Mouse (Mus musculus) c-Kit-positive CD71-positive TER-119-negative erythroid progenitor cells, embryonic 14.5 days (primary cell): ENCODE measurements around the gene Pef1.

Experiments
- DNase-seq: peaks from one replicate; pipeline ENCODE4 v3.0.0-alpha.2; 2013; ENCODE audit warnings: low read depth

Gene Pef1

GRCm38 (mm10) chr4:130139214-130139492, 36.8 kb downstream of the Pef1 start, which contains the start of gene Hcrtr1:
TSS of gene Hcrtr1 (minus strand) at chr4:130139359.
- no peak for DNase-seq

- no peak for DNase-seq
These were observed 38.6 kb downstream of the Pef1 start for GRCm38 (mm10) chr4:130140992-130141402.

- DNase-seq, result no peak
These were observed 39.4 kb downstream of the Pef1 start for GRCm38 (mm10) chr4:130141786-130142185.

GRCm38 (mm10) chr4:130148405-130148804, 46.0 kb downstream of the Pef1 start:
- no peak for DNase-seq

GRCm38 (mm10) chr4:130154250-130154649, 51.9 kb downstream of the Pef1 start:
- no peak for DNase-seq

- DNase-seq, result no peak
These were observed 54.5 kb downstream of the Pef1 start for GRCm38 (mm10) chr4:130156812-130157371.

- DNase-seq, result no peak
These were observed 59.0 kb downstream of the Pef1 start for GRCm38 (mm10) chr4:130161349-130161748.

GRCm38 (mm10) chr4:130163391-130163861, 61.1 kb downstream of the Pef1 start:
- no peak for DNase-seq

GRCm38 (mm10) chr4:130164121-130164520, 61.8 kb downstream of the Pef1 start:
- DNase-seq, result no peak

- no peak for DNase-seq
These were observed 63.7 kb downstream of the Pef1 start for GRCm38 (mm10) chr4:130166061-130166460.

- no peak for DNase-seq
These were observed 64.2 kb downstream of the Pef1 start for GRCm38 (mm10) chr4:130166592-130166991.

GRCm38 (mm10) chr4:130167321-130167720, 65.0 kb downstream of the Pef1 start:
- DNase-seq, result no peak

GRCm38 (mm10) chr4:130167814-130168213, 65.5 kb downstream of the Pef1 start:
- no peak for DNase-seq

GRCm38 (mm10) chr4:130168280-130169183, 66.2 kb downstream of the Pef1 start:
- DNase-seq, result no peak

GRCm38 (mm10) chr4:130169411-130169971, 67.1 kb downstream of the Pef1 start:
- no peak for DNase-seq

GRCm38 (mm10) chr4:130170362-130170761, 68.0 kb downstream of the Pef1 start:
- no peak for DNase-seq

GRCm38 (mm10) chr4:130171951-130172765, 69.8 kb downstream of the Pef1 start:
- DNase-seq, result no peak

- peak; percentile 28 for DNase-seq
These were observed 70.9 kb downstream of the Pef1 start for GRCm38 (mm10) chr4:130173060-130173822.

- DNase-seq, result no peak
These were observed 71.6 kb downstream of the Pef1 start for GRCm38 (mm10) chr4:130173911-130174311.

GRCm38 (mm10) chr4:130174335-130175031, 72.1 kb downstream of the Pef1 start:
- peak; percentile 42 for DNase-seq
